Mouse (Mus musculus) spleen, adult 2 months (tissue): ENCODE results near the gene Epha6.

Experiments
- CTCF ChIP-seq: fragments of 200-500 bp; IDR thresholded peaks from 2 replicates; pipeline ENCODE4 v1.5.1; 2011; ENCODE audit warnings: mild to moderate bottlenecking, inconsistent platforms; ENCODE audit not compliant: insufficient read depth, insufficient read length, insufficient replicate concordance; ENCODE audit errors: extremely low read depth
- POLR2A ChIP-seq: fragments of 200-500 bp; IDR thresholded peaks from 2 replicates; pipeline ENCODE4 v1.6.1; 2011; ENCODE audit warnings: low read depth, low read length, inconsistent platforms

- TF ChIP-seq POLR2A (no peak), CTCF (no peak)
Observed at GRCm38 (mm10) chr16:60121435-60121834, 483.9 kb downstream of the Epha6 start.
